Mouse (Mus musculus): ENCODE results near the gene Pcsk5.

Gene Pcsk5

GRCm38 (mm10) chr19:17388404-17388803 is 449.0 kb downstream of the Pcsk5 start:
- peak; percentile 32 to 45 for DNase-seq

- no peak for DNase-seq
These were observed 451.0 kb downstream of the Pcsk5 start for GRCm38 (mm10) chr19:17386424-17386823.

GRCm38 (mm10) chr19:17385426-17385825 is 452.0 kb downstream of the Pcsk5 start:
- no peak for DNase-seq

- no peak for DNase-seq
These were observed 452.4 kb downstream of the Pcsk5 start for GRCm38 (mm10) chr19:17385022-17385421.

- DNase-seq: no peak
These were observed 454.5 kb downstream of the Pcsk5 start for GRCm38 (mm10) chr19:17382807-17383397.

Measured in cerebellum, adult 18-20 months (tissue).